Mouse (Mus musculus) activated CD4-positive, CD25-positive, alpha-beta regulatory T cell, adult 4 months (primary cell): ENCODE data around the gene Fam47c. TPM values are rescaled to one million over a fixed set of nuclear protein-coding genes. Genes with fewer than 3 reads are reported as not detected.

ENCODE experiments used
- ATAC-seq: one replicate; pipeline ENCODE4 v1.8.0; 2017
- polyA plus RNA-seq, 2 experiments: library from polyadenylated mRNA; unstranded; fragments of 100-300 nt; shearing (Covaris generic); gene quantifications; one replicate each; pipeline ENCODE4 v1.2.1; 2017

Gene Fam47c
- polyA plus RNA-seq, result not detected

GRCm38 (mm10) chrX:78737463-78737862 is at the start of gene Fam47c:
TSS of gene Fam47c (plus strand) at chrX:78737763.
- ATAC-seq, result no peak

- no peak for ATAC-seq
These were observed 31.8 kb downstream of the Fam47c start for GRCm38 (mm10) chrX:78769408-78769807.

- ATAC-seq, result no peak
These were observed 39.5 kb downstream of the Fam47c start for GRCm38 (mm10) chrX:78777078-78777477.

Other genes starting within 250 kb of the Fam47c start
- gene Prrg1, start 153.9 kb upstream of the Fam47c start, polyA plus RNA-seq, result 1 to 10 TPM; 4.4 to 6.3 TPM